Mouse (Mus musculus): Measurements from ENCODE around the gene Gm21992. TPM values are rescaled to one million over a fixed set of nuclear protein-coding genes. Genes with fewer than 3 reads are reported as not detected.

Gene Gm21992
- polyA plus RNA-seq (2012; ENCODE audit: insufficient read depth, insufficient read length, low replicate concordance, missing spikeins): not detected in 2 replicates

DNA sequence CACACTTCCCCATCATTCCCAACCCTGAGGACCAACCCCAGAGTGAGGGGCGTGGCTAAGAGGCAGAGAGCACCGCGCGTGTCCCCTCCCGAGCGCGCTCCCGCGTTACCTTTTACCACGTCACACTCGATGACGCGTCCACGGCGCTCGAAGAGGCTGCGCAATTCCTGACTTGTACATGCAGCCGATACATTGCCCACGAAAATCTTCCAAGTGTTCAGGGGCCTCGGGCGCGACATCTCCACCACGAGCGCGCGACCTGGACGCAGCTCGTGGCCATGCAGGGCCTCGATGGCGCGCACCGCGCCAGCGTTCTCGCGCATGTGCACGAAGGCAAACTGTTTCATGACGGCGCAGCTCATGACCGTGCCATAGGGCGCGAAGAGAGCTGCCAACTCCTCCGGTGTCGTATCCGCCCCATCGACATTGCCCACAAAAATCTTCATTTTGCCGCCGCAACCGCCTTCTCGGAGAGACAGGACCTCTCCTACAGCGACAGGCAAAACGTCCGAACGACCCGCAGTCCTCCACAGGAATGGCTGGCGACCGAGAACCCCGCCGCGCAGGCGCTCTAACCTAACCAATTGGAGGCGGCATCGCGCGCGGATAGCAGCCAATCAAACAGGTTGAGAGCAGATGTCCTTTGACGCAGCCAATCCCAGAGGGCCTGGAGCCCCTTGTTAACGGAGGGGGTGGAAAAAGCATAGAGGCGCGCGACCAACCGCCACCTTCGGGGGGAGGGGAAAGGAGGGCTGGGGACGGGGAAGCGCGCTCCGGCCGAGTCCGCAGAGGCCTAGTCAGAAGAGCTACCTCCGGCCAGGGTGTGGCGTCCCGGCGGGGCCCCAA lies at the start of gene Gm21992, which contains the start of gene Rbm14:
Gene Gm21992, minus strand, starts transcription at position 550 of the 846 bp plus-strand sequence.
Gene Rbm14, minus strand, starts transcription at position 572 of the 846 bp plus-strand sequence.
- Histone ChIP-seq H3K4me3 (ENCODE audit: insufficient read depth, low read depth, low read length) (peak within 1 kb of the TSS; percentile 80), H3K27ac (ENCODE audit: insufficient read depth, low read depth, low read length) (peak within 1 kb of the TSS; percentile 96), H3K4me1 (ENCODE audit: control insufficient read depth, insufficient read depth, low read length) (0 out of 2 replicates have a peak, but pooled peaks cover 2% of the 10 kb centered on the region)
- TF ChIP-seq POLR2A (IDR thresholded peaks at IDR 0.05; ENCODE audit: insufficient read depth, low read depth, low read length): peak; percentile 99
- TF ChIP-seq CTCF (IDR thresholded peaks at IDR 0.05; ENCODE audit: insufficient read depth, low read depth, low read length): no peak
- under 1% methylated on average over 83 of the region's 83 CpGs for WGBS

DNA sequence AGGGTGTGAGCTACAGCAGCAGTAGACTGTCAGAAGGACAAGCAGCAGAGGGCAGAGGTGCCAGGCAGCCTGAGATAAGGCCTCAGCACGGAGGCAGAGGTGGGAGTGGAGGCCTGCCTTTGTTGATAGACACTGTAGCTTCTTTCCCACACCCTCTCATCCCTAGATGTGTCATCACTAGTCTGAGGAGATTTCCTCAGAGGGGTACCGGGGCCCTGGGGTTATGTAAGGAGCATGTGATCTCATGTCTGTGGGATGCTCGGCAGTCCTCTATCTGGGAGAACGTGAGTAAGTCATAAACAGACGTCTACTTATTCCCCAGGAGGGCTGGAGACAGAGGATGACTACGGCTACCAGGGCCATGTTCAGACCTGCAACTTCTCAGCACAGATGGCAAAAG lies 47.7 kb upstream of the Gm21992 start:
- Histone ChIP-seq H3K4me3 (ENCODE audit: insufficient read depth, low read depth, low read length) (no peak overlapping the region), H3K27ac (ENCODE audit: insufficient read depth, low read depth, low read length) (no peak overlapping the region), H3K4me1 (ENCODE audit: control insufficient read depth, insufficient read depth, low read length) (peaks cover 17% of the 10 kb centered on the region)
- TF ChIP-seq POLR2A (IDR thresholded peaks at IDR 0.05; ENCODE audit: insufficient read depth, low read depth, low read length) (no peak), CTCF (IDR thresholded peaks at IDR 0.05; ENCODE audit: insufficient read depth, low read depth, low read length) (no peak)
- WGBS: 63% methylated on average over 6 of the region's 6 CpGs

DNA sequence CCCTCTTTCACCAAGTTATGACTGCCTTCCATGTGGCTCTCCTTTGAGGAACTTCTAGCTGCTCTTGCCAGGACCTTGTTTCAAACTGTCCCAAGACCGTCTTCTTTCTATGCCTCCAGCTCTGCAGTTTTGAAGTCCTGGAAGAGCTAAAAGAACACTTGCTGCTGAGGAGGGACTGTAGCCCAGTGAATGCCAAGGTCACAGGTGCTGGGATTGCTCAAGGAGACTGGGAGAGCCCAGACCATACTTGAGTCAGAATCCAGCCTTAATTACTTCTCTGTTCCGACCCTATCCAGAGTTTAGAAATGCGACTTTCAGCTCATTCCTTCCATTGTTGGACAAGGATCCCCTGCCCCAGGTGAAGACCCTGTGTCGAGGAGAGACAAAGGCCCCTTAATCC lies 44.5 kb upstream of the Gm21992 start:
- peak overlapping the region; percentile 67 for H3K4me3 ChIP-seq (ENCODE audit: insufficient read depth, low read depth, low read length)
- WGBS: 55% methylated on average over 4 of the region's 4 CpGs
- peaks cover 17% of the 10 kb centered on the region for H3K4me1 ChIP-seq (ENCODE audit: control insufficient read depth, insufficient read depth, low read length)
- no peak for TF ChIP-seq CTCF (IDR thresholded peaks at IDR 0.05; ENCODE audit: insufficient read depth, low read depth, low read length)
- TF ChIP-seq POLR2A (IDR thresholded peaks at IDR 0.05; ENCODE audit: insufficient read depth, low read depth, low read length): no peak
- H3K27ac ChIP-seq (ENCODE audit: insufficient read depth, low read depth, low read length): no peak overlapping the region

DNA sequence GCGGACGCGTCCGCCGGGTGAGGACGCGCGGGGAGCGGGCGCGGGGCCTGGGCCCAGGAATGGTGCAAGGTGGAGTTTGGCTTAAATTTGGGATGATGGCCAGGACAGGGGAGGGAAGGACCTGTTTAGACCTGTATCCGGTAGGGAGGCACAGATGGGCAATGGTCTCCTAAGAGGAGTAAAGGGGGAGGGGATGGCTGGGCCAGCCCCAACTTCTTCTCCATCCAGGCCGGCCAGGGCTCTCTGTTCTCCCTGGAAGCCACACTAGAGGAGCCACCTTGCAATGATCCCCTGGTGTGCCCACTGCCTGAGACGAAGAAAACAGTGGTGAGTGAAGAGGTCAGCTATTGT lies 44.0 kb upstream of the Gm21992 start:
- Histone ChIP-seq H3K4me3 (ENCODE audit: insufficient read depth, low read depth, low read length) (peak overlapping the region; percentile 67), H3K27ac (ENCODE audit: insufficient read depth, low read depth, low read length) (peak overlapping the region; percentile 27), H3K4me1 (ENCODE audit: control insufficient read depth, insufficient read depth, low read length) (peaks cover 17% of the 10 kb centered on the region)
- TF ChIP-seq CTCF (IDR thresholded peaks at IDR 0.05; ENCODE audit: insufficient read depth, low read depth, low read length) (no peak), POLR2A (IDR thresholded peaks at IDR 0.05; ENCODE audit: insufficient read depth, low read depth, low read length) (no peak)
- 2% methylated on average over 14 of the region's 14 CpGs for WGBS

DNA sequence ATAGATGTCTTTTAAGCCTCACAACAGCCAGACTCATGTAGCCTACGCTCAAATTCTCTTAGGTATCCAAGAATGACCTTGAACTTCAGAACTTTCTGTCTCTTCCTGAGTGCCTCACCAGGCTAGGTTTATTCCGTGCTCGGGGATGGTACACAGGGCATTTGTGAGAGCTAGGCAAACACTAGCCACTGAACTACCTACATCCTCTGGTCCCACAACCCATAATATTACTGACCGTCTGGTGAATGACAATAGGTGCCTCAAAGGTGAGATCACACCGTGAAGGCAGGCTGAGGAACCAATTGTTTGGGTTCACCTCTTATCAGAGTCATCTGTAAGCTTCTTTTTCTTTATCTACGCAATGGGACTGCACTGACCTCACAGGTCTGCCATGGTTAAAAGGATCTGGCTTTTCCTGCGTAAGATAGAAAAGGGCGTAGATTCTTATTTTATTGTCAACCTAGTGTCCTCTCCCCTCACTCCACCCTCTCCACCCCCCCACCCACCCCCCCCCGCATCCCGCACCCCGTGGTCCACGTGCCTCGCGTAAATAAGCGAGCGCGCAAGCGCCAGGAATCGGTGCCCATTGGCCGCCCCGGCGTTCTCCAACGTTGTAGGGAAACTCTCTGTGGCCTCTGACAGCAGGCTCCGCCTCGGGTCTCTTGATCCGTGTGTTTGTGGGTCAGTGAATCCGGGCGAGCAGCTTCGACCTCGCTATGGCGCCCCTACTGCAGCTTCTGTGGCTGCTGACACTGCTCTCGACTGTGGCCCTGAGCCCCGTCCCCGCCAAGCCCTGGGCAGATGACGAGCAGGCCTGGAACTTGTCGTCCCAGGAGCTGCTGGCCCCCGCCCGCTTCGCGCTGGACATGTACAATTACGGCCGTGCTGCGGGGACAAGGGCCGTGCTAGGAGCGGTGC lies 43.4 kb upstream of the Gm21992 start, which contains the start of gene Ctsf:
Gene Ctsf, plus strand, starts transcription at position 579 of the 918 bp plus-strand sequence.
- 2% methylated on average over 45 of the region's 45 CpGs for WGBS
- H3K4me1 ChIP-seq (ENCODE audit: control insufficient read depth, insufficient read depth, low read length): peaks cover 17% of the 10 kb centered on the region
- H3K27ac ChIP-seq (ENCODE audit: insufficient read depth, low read depth, low read length): peak within 1 kb of the TSS; percentile 73
- TF ChIP-seq CTCF (IDR thresholded peaks at IDR 0.05; ENCODE audit: insufficient read depth, low read depth, low read length) (no peak), POLR2A (IDR thresholded peaks at IDR 0.05; ENCODE audit: insufficient read depth, low read depth, low read length) (peak; percentile 61)
- peak within 1 kb of the TSS; percentile 67 for H3K4me3 ChIP-seq (ENCODE audit: insufficient read depth, low read depth, low read length)

DNA sequence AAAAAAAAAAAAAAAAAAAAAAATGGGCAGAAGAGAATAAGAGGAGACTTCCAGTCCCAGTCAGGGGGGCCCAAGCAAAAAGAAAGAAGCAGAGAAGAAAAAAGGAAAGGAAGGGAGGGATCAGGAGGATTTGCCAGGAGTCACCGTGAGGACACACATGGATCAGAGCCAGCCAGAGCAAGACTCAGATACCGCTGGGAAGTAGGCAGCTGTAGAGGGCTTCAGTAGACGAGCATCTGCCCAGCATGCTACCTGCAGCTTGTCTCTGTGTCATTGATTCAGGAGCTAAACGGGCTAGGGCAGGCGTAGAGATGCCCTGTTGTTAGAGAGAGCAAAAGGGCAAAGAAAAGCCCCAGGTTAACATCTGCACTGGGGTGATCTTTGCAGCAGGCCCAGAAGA lies 38.9 kb upstream of the Gm21992 start:
- Histone ChIP-seq H3K4me3 (ENCODE audit: insufficient read depth, low read depth, low read length) (no peak overlapping the region), H3K4me1 (ENCODE audit: control insufficient read depth, insufficient read depth, low read length) (no peaks in the 10 kb centered on the region), H3K27ac (ENCODE audit: insufficient read depth, low read depth, low read length) (no peak overlapping the region)
- 45% methylated on average over 5 of the region's 5 CpGs for WGBS
- no peak for TF ChIP-seq CTCF (IDR thresholded peaks at IDR 0.05; ENCODE audit: insufficient read depth, low read depth, low read length)
- TF ChIP-seq POLR2A (IDR thresholded peaks at IDR 0.05; ENCODE audit: insufficient read depth, low read depth, low read length): no peak

DNA sequence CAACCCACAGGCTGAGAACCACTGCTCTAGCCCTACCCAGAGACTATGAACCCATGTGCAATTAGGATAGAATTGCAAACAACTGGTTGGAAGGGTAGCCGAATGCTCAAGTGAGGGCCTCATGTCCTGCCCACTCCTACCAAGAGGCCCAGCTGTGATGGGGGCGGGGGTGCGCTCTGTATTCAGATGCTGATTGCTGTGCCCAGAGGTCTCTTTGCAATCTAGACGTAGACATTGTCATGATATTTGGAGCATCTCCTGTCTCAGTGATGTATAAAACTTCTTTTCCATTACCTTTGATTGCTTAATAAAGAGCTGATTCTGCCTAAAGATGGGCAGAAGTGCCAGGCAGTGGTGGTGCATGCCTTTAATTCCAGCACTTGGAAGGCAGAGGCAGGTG lies 38.4 kb upstream of the Gm21992 start:
- TF ChIP-seq CTCF (IDR thresholded peaks at IDR 0.05; ENCODE audit: insufficient read depth, low read depth, low read length) (no peak), POLR2A (IDR thresholded peaks at IDR 0.05; ENCODE audit: insufficient read depth, low read depth, low read length) (no peak)
- 63% methylated on average over 4 of the region's 4 CpGs for WGBS
- Histone ChIP-seq H3K27ac (ENCODE audit: insufficient read depth, low read depth, low read length) (no peak overlapping the region), H3K4me1 (ENCODE audit: control insufficient read depth, insufficient read depth, low read length) (no peaks in the 10 kb centered on the region), H3K4me3 (ENCODE audit: insufficient read depth, low read depth, low read length) (no peak overlapping the region)

GRCm38 (mm10) chr19:4847490-4847889 lies 36.1 kb upstream of the Gm21992 start:
- Histone ChIP-seq H3K27ac (ENCODE audit: insufficient read depth, low read depth, low read length) (no peak overlapping the region), H3K4me3 (ENCODE audit: insufficient read depth, low read depth, low read length) (no peak overlapping the region), H3K4me1 (ENCODE audit: control insufficient read depth, insufficient read depth, low read length) (no peaks in the 10 kb centered on the region)
- 31% methylated on average over 7 of the region's 7 CpGs for WGBS
- no peak for TF ChIP-seq POLR2A (IDR thresholded peaks at IDR 0.05; ENCODE audit: insufficient read depth, low read depth, low read length)
- TF ChIP-seq CTCF (IDR thresholded peaks at IDR 0.05; ENCODE audit: insufficient read depth, low read depth, low read length): no peak

Data from olfactory bulb, adult 2 months (tissue).